Mouse (Mus musculus) brown adipose tissue, adult 24 weeks (tissue): ENCODE measurements around the gene 4930558C23Rik. TPM values are rescaled to one million over a fixed set of nuclear protein-coding genes. Genes with fewer than 3 reads are reported as not detected.
A peak's percentile ranks its signal among the peaks of the same experiment; 100 is the strongest.
"Not testable (repeated sequence)": the region's sequence is repeated elsewhere in the genome, so short reads cannot be mapped to it uniquely, and the experiment has no call there.

Experiments
- H3K27ac ChIP-seq: fragments of 200-500 bp; replicated peaks from 2 replicates; pipeline ENCODE4 v1.5.1; 2012; ENCODE audit warnings: low read depth, mild to moderate bottlenecking, low read length
- H3K4me1 ChIP-seq: fragments of 200-500 bp; 2 replicates; pipeline ENCODE4 v1.6.1; 2012; ENCODE audit warnings: low read length, mixed read lengths; ENCODE audit not compliant: control insufficient read depth, insufficient read depth, insufficient read length
- H3K4me3 ChIP-seq: fragments of 200-500 bp; 2 replicates; pipeline ENCODE4 v1.5.1; 2012; ENCODE audit warnings: low read depth, mild to moderate bottlenecking, low read length, moderate library complexity; ENCODE audit not compliant: insufficient read depth
- polyA plus RNA-seq: library from polyadenylated mRNA; stranded (reverse); fragments of >200 nt; gene quantifications from 2 replicates; pipeline ENCODE4 v1.2.4, GENCODE M21; 2012; ENCODE audit not compliant: missing spikeins, insufficient read depth, insufficient read length

4930558C23Rik gene
- polyA plus RNA-seq, 1 experiment: not detected

DNA sequence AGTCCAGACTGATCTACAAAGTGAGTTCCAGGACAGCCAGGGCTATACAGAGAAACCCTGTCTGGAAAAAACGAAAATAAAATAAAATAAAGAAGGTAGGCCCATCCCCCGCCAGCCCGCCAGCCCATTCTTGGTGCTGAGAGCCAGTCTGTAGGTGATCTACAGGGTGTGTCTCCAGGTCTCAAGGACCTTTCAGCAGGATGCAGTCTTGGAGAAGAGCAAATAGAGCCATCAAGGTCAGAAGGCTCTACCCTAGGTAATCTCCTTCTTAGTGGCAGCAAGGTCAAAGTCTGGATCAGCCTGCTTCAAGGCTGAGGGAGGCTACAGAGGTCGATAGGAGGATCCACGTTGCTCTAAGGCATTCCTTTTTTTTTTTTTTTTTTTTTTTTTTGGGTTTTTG is 23.8 kb upstream of the 4930558C23Rik start:
- H3K4me3 ChIP-seq, H3K4me1 ChIP-seq, H3K27ac ChIP-seq: not testable (repeated sequence)

GRCm38 (mm10) chr3:95417866-95418265 is 15.2 kb upstream of the 4930558C23Rik start:
- Histone ChIP-seq H3K4me1 (no peaks in the 10 kb centered on the region), H3K4me3 (no peak overlapping the region), H3K27ac (no peak overlapping the region)

GRCm38 (mm10) chr3:95412268-95412667 is 9.6 kb upstream of the 4930558C23Rik start:
- Histone ChIP-seq H3K27ac (no peak overlapping the region), H3K4me1 (no peaks in the 10 kb centered on the region), H3K4me3 (no peak overlapping the region)

GRCm38 (mm10) chr3:95408852-95409251 is 6.2 kb upstream of the 4930558C23Rik start:
- Histone ChIP-seq H3K4me3 (no peak overlapping the region), H3K4me1 (no peaks in the 10 kb centered on the region), H3K27ac (no peak overlapping the region)

DNA sequence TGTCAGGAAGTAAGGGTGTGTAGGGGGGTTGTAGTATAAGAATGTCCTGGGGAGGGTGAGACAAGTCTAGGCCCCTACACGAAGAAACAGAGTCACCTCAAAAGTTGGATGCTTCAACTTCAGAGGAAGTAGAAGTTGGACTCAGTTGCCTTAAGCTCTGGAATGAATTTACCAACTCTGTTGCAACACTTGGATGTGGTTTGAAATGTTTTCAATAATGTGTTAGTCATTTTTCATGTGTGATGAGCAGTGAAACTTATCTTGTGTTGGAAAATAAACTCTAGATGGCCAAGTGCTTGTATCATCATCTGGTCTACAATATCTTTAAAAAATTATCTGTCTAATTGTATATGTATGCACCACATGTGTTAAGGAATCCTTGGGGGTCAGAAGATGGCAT is 5.1 kb upstream of the 4930558C23Rik start:
- no peak overlapping the region for H3K27ac ChIP-seq

DNA sequence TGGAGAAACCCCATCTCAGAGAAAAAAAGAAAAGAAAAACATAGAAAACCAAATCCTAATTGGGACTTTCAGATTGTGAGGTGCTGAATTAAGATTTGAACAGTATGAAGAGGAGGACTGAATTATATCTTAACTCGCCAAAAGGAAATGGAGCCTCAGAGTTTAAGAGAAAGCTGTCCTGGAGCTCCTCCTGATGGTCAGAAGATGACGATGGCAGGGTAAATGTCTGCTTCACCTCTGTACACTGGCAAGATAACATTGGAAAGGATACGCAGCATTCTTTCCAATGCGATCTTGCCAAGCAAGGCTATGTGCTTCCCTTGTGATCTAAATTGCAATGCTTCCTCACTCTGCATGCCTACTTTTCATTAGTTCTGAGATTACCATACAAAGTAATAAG is 8.3 kb downstream of the 4930558C23Rik start:
- H3K4me3 ChIP-seq: no peak overlapping the region
- no peak overlapping the region for H3K27ac ChIP-seq
- no peaks in the 10 kb centered on the region for H3K4me1 ChIP-seq

More for the DNA sequence above, 5.1 kb upstream of the 4930558C23Rik start:
- H3K4me3 ChIP-seq: no peak overlapping the region
- H3K4me1 ChIP-seq: no peaks in the 10 kb centered on the region

DNA sequence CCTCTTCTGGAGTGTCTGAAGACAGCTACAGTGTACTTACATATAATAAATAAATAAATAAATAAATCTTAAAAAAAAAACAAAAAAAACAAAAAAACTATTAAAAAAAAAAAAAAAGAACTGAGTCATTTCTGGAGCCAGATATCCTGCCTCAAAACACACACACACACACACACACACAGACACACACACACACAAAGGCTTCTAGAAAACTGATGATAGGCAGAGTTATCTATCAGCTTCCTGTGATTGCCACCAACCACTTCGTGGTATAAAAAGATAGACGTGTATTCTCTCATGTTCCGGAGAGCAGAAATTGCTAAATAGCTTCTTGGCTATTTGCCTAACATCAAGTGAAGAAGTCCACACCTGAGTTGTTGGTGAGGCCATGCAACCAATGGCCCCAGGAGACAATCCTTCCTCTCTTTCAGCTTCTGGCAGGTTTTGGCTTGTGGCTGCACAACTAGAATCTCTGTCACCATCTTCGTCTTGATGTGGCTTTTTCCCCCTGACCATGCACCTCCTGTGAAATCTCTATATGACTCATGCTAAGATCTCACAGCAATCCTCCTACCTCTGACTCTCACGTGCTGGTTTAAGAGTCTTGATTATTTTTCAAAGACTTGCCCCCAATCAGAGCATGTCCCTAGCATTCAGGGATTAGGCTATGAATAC is 17.1 kb downstream of the 4930558C23Rik start:
- Histone ChIP-seq H3K27ac (no peak overlapping the region), H3K4me3 (no peak overlapping the region), H3K4me1 (no peaks in the 10 kb centered on the region)

DNA sequence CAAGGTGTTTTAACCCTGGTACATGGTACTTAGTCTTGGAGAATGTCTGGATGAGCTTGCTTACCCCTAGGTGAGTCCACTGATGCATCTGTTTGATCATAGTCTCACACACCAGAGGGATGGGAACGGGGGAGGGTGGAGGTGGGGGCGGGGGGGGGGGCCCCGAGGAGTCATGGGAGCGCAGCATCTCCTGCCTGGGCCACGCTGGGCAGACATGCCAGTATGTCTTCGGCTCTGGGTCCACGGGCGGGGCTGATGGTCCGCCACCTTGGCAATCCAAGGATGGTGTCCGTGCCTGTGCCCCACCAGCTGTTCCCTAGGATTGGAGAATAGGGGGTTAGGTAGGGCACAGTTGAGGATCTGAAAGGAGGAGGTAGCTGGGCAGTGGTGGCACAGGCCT is 29.4 kb downstream of the 4930558C23Rik start:
- no peak overlapping the region for H3K4me3 ChIP-seq
- H3K27ac ChIP-seq: no peak overlapping the region
- no peaks in the 10 kb centered on the region for H3K4me1 ChIP-seq

DNA sequence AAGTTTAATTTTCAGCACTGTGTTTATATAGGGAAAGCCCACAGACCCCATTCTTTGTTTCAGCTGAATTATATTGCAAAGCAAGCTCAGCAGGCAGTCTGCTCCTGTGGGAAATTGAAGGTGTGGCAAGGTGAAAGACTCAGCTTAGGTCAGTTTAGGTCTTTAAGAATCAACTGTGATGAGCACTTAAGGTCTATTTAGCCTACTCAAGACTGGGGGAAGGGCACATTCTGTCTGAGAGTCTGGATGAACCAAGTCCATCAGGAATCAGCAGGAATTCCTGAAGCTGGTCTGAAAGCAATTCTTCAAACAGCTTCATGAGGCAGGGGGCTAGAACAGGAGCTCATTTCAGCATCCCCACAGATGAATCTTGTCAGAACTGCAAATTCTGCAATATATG is 32.5 kb downstream of the 4930558C23Rik start:
- no peak overlapping the region for H3K4me3 ChIP-seq
- no peak overlapping the region for H3K27ac ChIP-seq
- H3K4me1 ChIP-seq: no peaks in the 10 kb centered on the region

- not testable (repeated sequence) for H3K4me3 ChIP-seq, H3K4me1 ChIP-seq, H3K27ac ChIP-seq
Measured at GRCm38 (mm10) chr3:95360276-95360675, 42.4 kb downstream of the 4930558C23Rik start.

DNA sequence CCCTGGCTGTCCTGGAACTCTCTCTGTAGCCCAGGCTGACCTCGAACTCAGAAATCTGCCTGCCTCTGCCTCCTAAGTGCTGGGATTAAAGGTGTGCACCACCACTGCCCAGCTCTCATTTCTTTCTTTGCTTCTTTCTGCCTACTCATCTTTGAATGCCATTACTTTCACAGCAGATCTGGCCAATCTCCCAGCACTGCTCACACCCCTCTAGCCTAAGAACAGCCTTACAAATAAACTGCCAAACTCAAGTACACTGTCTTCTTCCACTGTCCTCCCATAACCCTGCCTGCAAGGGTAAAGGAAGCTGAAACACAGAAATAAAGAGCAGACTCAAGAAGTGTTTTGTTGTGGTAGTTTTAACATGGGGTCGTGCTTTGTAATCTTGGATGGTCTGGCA is 44.9 kb downstream of the 4930558C23Rik start:
- H3K27ac ChIP-seq: no peak overlapping the region
- no peak overlapping the region for H3K4me3 ChIP-seq
- H3K4me1 ChIP-seq: no peaks in the 10 kb centered on the region

- not testable (repeated sequence) for H3K4me1 ChIP-seq, H3K27ac ChIP-seq
- H3K4me3 ChIP-seq: peak within 1 kb of the TSS; percentile 80
Measured at GRCm38 (mm10) chr3:95356701-95357449, 45.8 kb downstream of the 4930558C23Rik start, which contains the start of gene Setdb1. Gene Setdb1 (minus strand): TSS chr3:95357202.

DNA sequence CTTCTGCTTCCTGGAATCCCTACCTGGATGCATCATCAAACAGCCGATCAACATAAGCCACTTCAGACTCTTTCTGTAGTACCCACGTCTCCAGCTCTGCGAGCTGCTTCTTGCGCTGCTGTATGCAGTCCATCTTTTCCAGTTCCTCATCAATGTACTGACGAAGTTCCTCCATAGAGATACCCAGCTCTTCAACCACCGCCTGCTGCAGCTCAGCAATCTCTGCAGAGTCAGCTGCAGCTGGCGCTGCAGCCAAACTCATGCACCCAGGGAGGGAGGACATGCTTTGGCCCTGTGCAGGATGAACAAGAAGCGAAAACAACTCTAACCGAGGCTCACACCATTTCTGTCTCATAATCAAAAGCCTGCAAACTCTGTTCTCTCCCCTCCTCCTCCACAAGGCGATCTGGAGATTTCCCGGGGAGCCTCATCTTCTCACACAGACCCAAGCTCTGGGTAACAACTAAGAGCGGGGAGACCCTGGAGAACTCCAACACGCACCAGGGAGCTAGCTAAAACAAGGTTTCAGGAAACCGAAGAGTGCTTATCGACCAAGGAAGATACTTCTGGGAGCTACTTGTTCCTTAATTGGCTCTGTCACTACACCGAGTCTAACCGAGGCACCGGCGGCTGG is 46.6 kb downstream of the 4930558C23Rik start:
- not testable (repeated sequence) for H3K27ac ChIP-seq
- H3K4me3 ChIP-seq: peak overlapping the region; percentile 80

GRCm38 (mm10) chr3:95349491-95349890 is 53.1 kb downstream of the 4930558C23Rik start:
- Histone ChIP-seq H3K27ac (no peak overlapping the region), H3K4me3 (no peak overlapping the region), H3K4me1 (no peaks in the 10 kb centered on the region)

More for the DNA sequence above, 46.6 kb downstream of the 4930558C23Rik start:
- not testable (repeated sequence) for H3K4me1 ChIP-seq

- not testable (repeated sequence) for H3K27ac ChIP-seq, H3K4me3 ChIP-seq, H3K4me1 ChIP-seq
Measured at GRCm38 (mm10) chr3:95348343-95348742, 54.3 kb downstream of the 4930558C23Rik start.
